Mouse (Mus musculus): ENCODE measurements around the gene Col4a3.

Col4a3 gene

GRCm38 (mm10) chr1:82663522-82663921 lies 76.8 kb downstream of the Col4a3 start:
- no peak for DNase-seq (ENCODE audit: extremely low read depth, low read depth)

DNA sequence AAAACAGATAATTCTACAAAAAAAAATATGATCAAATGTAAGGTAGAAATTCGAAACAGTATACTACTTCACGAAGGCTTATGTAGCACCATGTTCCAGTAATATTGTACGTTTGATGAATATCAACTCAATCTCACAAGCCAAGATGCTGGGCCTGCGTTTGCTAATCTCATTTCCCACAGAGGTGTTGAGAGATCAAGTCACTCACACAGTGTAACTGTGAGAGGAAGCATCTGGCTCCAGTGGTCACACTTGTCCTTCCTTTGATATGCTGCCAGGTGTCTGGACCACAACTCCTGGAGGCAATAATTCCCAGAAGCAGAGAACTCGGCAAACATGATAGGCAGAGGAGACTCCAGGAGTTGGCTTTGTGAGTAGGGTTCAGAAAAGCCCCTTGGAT lies 99.6 kb downstream of the Col4a3 start:
- peak; percentile 40 for DNase-seq (ENCODE audit: extremely low read depth, low read depth)

DNA sequence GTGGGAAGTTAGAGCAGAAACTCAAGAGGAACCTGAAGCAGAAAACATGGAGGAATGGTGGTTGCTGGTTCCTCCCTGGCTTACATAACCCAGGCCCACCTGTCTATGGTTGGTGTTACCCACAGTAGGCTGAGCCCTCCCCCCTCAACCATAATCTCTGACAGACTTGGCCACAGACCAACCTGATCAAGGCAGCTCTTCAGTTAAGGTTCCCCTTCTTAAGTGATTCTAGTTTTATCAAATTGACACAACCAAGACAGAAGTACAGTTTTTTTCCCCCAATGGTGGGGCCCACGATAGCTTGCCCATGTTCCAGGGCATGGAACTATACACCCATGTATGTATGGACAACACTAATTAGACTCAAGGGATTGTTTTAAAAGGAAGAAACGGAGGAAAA lies 100.1 kb downstream of the Col4a3 start:
- peak; percentile 47 for DNase-seq (ENCODE audit: extremely low read depth, low read depth)

- no peak for DNase-seq (ENCODE audit: extremely low read depth, low read depth)
Observed at GRCm38 (mm10) chr1:82687931-82688330, 101.2 kb downstream of the Col4a3 start.

DNA sequence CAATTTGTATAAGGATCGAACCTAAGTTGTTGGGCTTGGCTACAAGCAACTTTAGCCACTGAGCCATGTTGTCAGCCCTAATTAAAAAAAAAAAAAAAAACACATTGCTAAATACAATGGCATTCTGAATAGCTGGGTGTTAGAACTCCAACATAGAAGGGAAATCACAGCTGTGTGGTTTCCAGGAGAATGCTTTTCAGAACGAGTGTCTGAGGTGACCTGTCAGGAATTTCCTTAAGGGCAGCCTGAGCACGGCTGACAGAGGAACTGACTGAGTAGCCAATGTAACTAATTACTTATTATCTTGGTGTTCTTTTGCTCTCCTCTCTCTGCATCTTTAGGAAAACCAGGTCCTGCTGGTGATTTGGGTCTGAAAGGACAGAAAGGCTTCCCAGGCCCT lies 109.2 kb downstream of the Col4a3 start:
- no peak for DNase-seq (ENCODE audit: extremely low read depth, low read depth)

GRCm38 (mm10) chr1:82717816-82718512 lies 131.2 kb downstream of the Col4a3 start:
- no peak for DNase-seq (ENCODE audit: extremely low read depth, low read depth)

- DNase-seq (ENCODE audit: extremely low read depth, low read depth): peak; percentile 91
Observed at GRCm38 (mm10) chr1:82724339-82725025, 137.8 kb downstream of the Col4a3 start, which contains the start of gene Mff. TSS of gene Mff (plus strand) at chr1:82724890.

DNA sequence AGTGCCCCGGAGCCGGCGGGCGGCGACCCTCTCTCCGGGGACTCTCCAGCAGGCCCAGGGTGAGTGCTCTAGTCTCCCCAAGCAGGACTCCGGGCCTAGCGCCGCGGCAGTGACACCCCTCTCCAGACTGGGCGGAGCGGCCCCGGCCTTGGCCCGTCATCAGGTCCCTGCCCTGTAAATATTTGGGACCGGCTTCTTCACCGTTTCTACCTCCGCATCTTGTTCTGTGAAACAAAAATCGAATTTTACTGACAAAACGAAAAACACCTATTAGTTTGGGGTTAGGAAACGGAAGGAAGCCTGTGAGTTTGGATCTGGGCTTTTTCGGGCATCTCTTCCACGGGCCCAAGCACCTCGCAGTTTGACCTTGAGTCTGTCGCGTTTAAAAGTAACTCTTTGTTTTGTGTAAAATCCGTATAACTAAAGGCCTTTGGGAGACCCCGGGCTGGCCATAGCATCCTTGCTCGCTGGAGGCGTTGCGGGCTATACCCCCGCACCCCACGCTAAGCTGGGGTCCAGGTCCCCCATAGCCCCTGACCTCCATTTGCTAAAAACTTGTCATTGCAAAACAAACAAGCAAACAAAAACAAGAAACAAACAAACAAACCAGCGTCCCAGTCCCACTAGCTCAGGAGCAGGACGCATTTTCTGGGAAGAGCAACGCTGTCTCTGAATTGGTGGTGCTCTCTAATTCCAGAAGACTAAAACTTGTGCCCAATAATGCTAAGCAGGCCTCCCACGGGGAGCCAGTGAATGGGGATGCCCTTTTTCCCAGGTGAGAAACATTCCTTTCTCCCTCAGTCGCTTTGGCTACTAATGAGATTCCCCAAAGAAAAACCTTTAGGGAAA lies 138.5 kb downstream of the Col4a3 start:
- DNase-seq (ENCODE audit: extremely low read depth, low read depth): no peak

DNA sequence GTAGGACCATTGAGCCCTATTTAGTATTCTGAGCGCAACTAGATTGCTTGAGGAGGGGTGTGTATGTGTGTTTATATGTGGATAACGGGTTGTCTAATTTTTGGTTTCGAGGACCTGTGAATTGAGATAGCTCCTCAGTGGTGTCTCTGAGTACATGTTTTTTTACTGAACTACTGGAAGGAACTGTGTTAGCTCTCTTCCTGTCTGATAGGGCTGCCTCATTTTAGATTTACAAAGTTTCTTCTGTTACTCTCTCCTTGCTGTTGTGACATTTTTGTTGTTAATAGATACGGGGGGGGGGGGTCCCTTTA lies 139.1 kb downstream of the Col4a3 start:
- DNase-seq (ENCODE audit: extremely low read depth, low read depth): peak; percentile 63

- no peak for DNase-seq (ENCODE audit: extremely low read depth, low read depth)
Observed at GRCm38 (mm10) chr1:82726482-82726881, 139.8 kb downstream of the Col4a3 start.

DNA sequence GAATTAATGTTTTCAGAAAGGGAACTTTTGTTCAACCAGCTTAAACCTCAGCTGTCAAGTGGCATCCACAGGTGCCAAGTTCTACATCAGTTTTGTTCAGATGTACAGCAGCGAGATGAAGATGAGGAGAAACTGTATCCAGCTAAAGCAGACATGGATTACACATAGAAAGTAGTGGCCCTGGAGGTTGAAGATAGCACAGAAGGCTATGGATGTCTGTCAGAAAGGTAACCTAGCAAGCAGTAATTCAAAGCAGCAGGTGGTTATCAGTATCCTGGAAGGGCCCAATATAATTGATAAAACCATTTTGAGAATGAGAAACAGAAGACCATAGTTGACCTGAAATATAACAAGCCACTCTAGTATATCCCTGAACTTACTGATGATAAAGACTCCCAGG lies 146.6 kb downstream of the Col4a3 start:
- no peak for DNase-seq (ENCODE audit: extremely low read depth, low read depth)

DNA sequence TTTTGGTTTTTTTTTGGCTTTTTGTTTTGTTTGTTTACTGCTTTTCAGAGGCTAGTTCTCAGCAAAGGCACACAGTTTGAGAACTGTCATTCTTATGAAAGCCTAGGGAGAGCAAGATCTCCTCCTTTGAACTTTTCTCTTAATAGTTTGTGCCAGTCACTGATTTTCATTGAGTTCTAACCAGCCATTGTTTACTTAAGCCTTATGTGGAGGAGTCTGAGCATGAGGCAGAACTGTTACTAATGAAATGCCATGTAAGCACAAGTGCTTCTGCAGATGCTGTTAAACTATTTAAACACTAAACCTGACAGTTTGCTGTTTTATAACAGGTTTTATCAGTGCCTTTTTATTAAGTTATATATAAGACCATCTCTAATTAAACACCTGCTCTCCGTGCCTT lies 151.3 kb downstream of the Col4a3 start:
- DNase-seq (ENCODE audit: extremely low read depth, low read depth): no peak

DNA sequence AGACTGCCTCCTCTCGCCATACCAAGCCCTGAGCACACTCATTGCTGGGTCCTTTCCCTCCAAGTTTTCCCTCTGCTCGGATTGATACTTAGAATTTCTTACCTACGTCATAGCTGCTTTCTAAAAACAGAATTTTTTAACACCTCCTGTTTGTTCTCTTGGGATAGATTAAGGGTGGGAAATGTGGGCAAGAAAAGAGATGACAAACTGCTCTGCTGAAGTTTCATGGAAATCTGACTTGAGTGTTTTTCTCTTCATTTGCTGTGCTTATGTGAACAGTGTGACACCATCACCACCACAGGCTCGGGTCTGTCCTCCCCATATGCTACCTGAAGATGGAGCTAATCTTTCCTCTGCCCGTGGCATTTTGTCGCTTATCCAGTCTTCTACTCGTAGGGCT lies 154.8 kb downstream of the Col4a3 start:
- DNase-seq (ENCODE audit: extremely low read depth, low read depth): no peak

GRCm38 (mm10) chr1:82743962-82744361 lies 157.2 kb downstream of the Col4a3 start:
- no peak for DNase-seq (ENCODE audit: extremely low read depth, low read depth)

- DNase-seq (ENCODE audit: extremely low read depth, low read depth): no peak
Observed at GRCm38 (mm10) chr1:82746408-82746807, 159.7 kb downstream of the Col4a3 start.

DNA sequence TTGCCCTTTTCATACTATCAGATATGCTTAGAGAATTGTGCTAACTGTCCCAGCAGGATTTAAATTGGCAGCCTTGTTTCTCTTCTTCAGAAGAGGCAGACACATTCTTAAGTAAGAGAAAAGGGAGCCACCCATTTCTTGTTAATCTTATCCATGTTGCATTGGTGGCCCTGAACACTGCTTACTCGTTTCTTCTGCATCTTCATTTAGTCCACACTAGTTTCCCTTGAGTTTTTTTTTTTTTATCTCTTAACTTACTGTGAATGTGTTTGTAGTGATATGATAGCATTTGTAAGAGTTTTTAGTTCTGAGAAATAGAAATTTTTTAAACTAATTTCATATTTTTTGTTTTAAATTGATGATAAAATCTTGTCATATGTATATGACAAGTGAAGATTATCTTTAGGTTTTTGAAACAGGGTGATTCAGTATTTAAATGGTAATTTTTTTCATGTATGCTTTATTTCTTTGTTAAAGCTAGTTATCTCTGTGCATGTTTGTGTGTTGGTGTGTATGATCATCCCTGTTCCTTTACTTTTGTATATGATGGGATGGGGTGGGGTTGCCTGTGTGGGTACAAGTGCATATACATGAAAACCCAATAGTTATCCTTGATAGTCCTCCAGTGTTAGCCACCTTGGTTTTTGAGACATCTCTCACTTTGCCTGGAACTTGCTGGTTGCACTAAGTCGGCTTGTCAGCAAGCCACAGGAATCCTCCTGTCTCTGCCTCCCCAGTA lies 161.2 kb downstream of the Col4a3 start:
- no peak for DNase-seq (ENCODE audit: extremely low read depth, low read depth)

- peak; percentile 31 for DNase-seq (ENCODE audit: extremely low read depth, low read depth)
Observed at GRCm38 (mm10) chr1:82759520-82759919, 172.8 kb downstream of the Col4a3 start.

- DNase-seq (ENCODE audit: extremely low read depth, low read depth): no peak
Observed at GRCm38 (mm10) chr1:82761454-82762169, 174.9 kb downstream of the Col4a3 start.

DNA sequence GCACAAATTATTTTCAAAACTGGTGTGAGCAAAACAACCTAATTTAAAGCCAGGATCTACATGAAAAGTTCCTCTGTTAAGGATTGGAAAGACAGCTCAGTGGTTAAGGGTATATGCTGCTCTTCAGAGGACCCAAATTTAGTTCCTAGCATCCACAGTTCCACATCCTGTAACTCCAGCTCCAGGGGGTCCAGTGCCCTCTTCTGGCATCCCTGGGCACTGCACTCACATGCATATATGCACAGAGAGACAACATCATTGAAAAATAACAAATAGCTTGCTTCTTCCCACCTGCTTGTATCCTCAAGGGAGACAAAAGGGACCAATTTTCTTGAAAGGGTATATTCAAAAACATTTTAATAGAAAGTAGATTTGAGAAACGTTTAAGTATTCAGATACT lies 175.6 kb downstream of the Col4a3 start:
- no peak for DNase-seq (ENCODE audit: extremely low read depth, low read depth)

DNA sequence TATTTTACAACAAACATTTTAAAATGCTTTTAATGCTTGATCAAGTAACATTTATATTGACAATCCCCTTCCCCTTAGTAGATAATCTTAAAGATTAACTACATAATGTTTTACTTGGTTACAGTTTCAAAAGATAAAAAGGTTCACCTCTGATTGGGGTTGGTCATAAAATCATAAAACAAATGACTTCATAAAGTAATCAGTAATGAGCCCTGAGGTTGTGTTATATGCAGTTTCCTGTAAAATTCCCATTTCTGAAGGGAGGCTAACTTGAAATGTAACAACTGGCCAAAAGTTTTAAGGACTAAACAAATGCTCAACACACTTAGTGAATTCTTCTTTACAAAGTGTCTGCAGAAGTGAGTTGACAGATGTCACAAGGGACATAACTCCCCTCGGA lies 179.5 kb downstream of the Col4a3 start:
- no peak for DNase-seq (ENCODE audit: extremely low read depth, low read depth)

- no peak for DNase-seq (ENCODE audit: extremely low read depth, low read depth)
Observed at GRCm38 (mm10) chr1:82766641-82767040, 179.9 kb downstream of the Col4a3 start.
